Mouse (Mus musculus) limb, embryonic 14.5 days (tissue): ENCODE measurements around the gene Gm498. TPM values are rescaled to one million over a fixed set of nuclear protein-coding genes. Genes with fewer than 3 reads are reported as not detected.

Source experiments
- ATAC-seq: fragments of 200-750 bp; cut with Nextera tagmentation; 2 replicates; pipeline ENCODE4 v1.8.0; 2017; ENCODE audit warnings: low read depth, moderate number of reproducible peaks, moderate TSS enrichment; ENCODE audit not compliant: low FRiP score
- DNase-seq: peaks from one replicate; pipeline ENCODE4 v3.0.0-alpha.2; 2015; ENCODE audit warnings: low spot score
- H3K27ac ChIP-seq: fragments of 300-500 bp; sonication (generic); replicated peaks from 2 replicates; pipeline ENCODE4 v1.5.1; 2014; ENCODE audit warnings: low read depth, mild to moderate bottlenecking, low read length, moderate library complexity, mixed read lengths
- H3K27me3 ChIP-seq: fragments of 300-500 bp; sonication (generic); 2 replicates; pipeline ENCODE4 v1.6.1; 2014; ENCODE audit warnings: low read length, mixed read lengths; ENCODE audit not compliant: control insufficient read depth, insufficient read depth
- H3K36me3 ChIP-seq: fragments of 300-500 bp; sonication (generic); 2 replicates; pipeline ENCODE4 v1.6.1; 2014; ENCODE audit warnings: mild to moderate bottlenecking, low read length, moderate library complexity, mixed read lengths; ENCODE audit not compliant: control insufficient read depth, insufficient read depth
- H3K4me1 ChIP-seq: fragments of 300-500 bp; sonication (generic); 2 replicates; pipeline ENCODE4 v1.6.1; 2014; ENCODE audit warnings: antibody characterized with exemption, low read length, mixed read lengths; ENCODE audit not compliant: control insufficient read depth, insufficient read depth
- H3K4me2 ChIP-seq: fragments of 300-500 bp; sonication (generic); replicated peaks from 2 replicates; pipeline ENCODE4 v1.6.1; 2014; ENCODE audit warnings: low read depth, mild to moderate bottlenecking, low read length, moderate library complexity; ENCODE audit not compliant: severe bottlenecking
- H3K4me3 ChIP-seq: fragments of 300-500 bp; sonication (generic); replicated peaks from 2 replicates; pipeline ENCODE4 v1.5.1; 2014; ENCODE audit warnings: low read length
- H3K9ac ChIP-seq: fragments of 300-500 bp; sonication (generic); 2 replicates; pipeline ENCODE4 v1.6.1; 2014; ENCODE audit warnings: mild to moderate bottlenecking, low read depth, low read length, moderate library complexity; ENCODE audit not compliant: severe bottlenecking
- H3K9me3 ChIP-seq: fragments of 300-500 bp; sonication (generic); 2 replicates; pipeline ENCODE4 v1.6.1; 2016; ENCODE audit warnings: low read length; ENCODE audit not compliant: control insufficient read depth
- POLR2A ChIP-seq: fragments of 200-500 bp; IDR thresholded peaks from 2 replicates; pipeline ENCODE4 v1.8.0; 2012; ENCODE audit warnings: inconsistent platforms, mild to moderate bottlenecking, moderate library complexity, borderline replicate concordance; ENCODE audit not compliant: insufficient read depth, insufficient read length; ENCODE audit errors: extremely low read depth
- WGBS: fragments of 180-500 bp; shearing (Covaris S2); extraction: QIAGEN DNeasy Blood & Tissue Kit; methylation state at CpG from one replicate; pipeline ENCODE4 v1.1.7; 2014; 5-methylcytosine and 5-hydroxymethylcytosine counted together
- polyA plus RNA-seq, 2 experiments: library from polyadenylated mRNA; depleted of rRNA in 1 of 2; stranded (reverse) in 1 of 2; unstranded in 1 of 2; fragments of >200 nt; fragmentation: Nextera tagmentation in 1 of 2; extraction: Ambion mirVana in 1 of 2; gene quantifications; 2 replicates each; pipeline versions ENCODE4 v1.2.1 to v1.2.3; 2012 to 2014

Gm498 gene
- polyA plus RNA-seq, 2 experiments = not detected

DNA sequence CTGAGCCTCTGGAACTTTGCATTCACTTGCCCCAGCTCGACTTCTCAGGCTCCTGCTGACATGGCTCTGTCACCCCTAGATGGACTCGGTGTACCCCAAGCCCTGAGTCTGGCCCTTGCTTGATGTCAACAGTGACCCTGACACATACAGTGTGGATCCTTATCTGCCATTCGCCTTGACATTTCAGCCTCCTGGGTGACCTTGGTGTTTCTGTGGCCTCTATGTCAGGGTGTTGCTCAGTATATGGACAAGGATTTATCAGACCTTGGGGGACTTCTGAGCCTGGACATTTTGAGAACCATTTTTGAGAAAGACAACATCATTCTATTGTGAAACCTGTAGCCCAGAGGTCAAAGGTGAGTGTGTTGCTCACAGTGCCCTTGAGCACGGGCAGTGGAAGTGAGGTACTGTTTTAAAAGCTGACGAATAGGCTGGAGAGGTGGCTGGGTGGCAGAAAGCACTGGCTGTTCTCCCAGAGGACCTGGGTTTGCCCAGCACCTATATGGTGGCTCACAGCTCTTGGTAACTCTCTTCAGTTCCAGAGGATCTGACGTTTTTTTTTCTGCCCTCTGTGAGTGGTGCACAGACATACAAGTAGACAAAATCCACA lies 33.0 kb upstream of the Gm498 start:
- H3K4me2 ChIP-seq = no peak overlapping the region
- no peak for TF ChIP-seq POLR2A
- H3K4me3 ChIP-seq = no peak overlapping the region
- no peak overlapping the region for H3K27ac ChIP-seq
- no peaks in the 10 kb centered on the region for H3K27me3 ChIP-seq
- peaks cover 19% of the 10 kb centered on the region for H3K36me3 ChIP-seq
- 86% methylated on average over 6 of the region's 6 CpGs for WGBS
- H3K9me3 ChIP-seq = no peaks in the 10 kb centered on the region
- H3K9ac ChIP-seq = no peak overlapping the region
- ATAC-seq (no peak), DNase-seq (no peak)
- H3K4me1 ChIP-seq = peaks cover 11% of the 10 kb centered on the region

DNA sequence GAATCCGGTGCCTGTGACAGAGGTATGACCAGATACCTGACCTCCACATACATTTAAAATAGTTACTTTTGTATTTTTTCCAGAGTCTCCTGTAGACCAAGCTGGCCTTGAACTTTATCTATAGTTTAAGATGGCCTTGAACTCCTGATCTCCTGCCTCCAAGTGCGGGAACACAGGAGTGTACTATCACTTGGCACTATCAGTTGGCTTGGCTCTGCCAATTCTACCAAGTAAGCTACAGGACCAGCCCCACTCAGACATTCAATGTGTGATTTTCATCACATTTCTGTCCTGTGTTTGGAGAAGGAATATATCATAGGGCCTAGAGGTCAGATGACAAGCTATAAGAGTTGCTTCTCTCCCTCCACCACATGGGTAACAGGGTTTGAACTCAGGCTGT lies 32.3 kb upstream of the Gm498 start:
- WGBS = 95% methylated on average over 2 of the region's 2 CpGs
- Histone ChIP-seq H3K27ac (no peak overlapping the region), H3K9ac (no peak overlapping the region), H3K4me3 (no peak overlapping the region), H3K4me2 (no peak overlapping the region), H3K36me3 (peaks cover 21% of the 10 kb centered on the region), H3K4me1 (peaks cover 8% of the 10 kb centered on the region), H3K9me3 (no peaks in the 10 kb centered on the region), H3K27me3 (no peaks in the 10 kb centered on the region)
- TF ChIP-seq POLR2A = no peak
- DNase-seq (no peak), ATAC-seq (no peak)

DNA sequence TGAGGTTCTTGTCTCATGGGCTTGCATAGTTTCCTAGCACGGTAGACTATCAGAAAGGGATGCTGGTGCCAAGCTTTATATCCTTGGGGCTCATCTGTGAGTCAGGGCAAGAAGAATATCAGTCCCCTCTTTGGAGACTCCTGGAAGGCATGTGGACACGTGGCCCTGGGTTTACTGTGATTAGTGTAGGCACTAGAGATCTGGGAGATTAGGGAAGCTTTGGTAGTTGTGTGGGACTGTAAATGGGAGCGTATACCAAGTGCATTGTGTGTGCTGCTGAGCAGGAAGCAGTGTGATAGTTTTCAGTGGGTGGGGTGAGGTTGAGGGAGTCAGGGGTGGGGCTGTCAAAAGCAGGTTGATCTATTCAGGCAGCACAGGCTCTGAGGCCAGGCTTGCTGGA lies 31.7 kb upstream of the Gm498 start:
- TF ChIP-seq POLR2A = no peak
- ATAC-seq = no peak
- H3K36me3 ChIP-seq = peaks cover 21% of the 10 kb centered on the region
- H3K4me2 ChIP-seq = no peak overlapping the region
- H3K9ac ChIP-seq = no peak overlapping the region
- H3K27ac ChIP-seq = no peak overlapping the region
- no peak overlapping the region for H3K4me3 ChIP-seq
- H3K9me3 ChIP-seq = no peaks in the 10 kb centered on the region
- H3K27me3 ChIP-seq = no peaks in the 10 kb centered on the region
- DNase-seq = no peak
- H3K4me1 ChIP-seq = peaks cover 7% of the 10 kb centered on the region
- WGBS = 81% methylated on average over 3 of the region's 3 CpGs

GRCm38 (mm10) chr7:143837705-143838358 lies 28.8 kb upstream of the Gm498 start:
- H3K4me1 ChIP-seq = no peaks in the 10 kb centered on the region
- no peak overlapping the region for H3K4me3 ChIP-seq
- DNase-seq = no peak
- H3K36me3 ChIP-seq = peaks cover 47% of the 10 kb centered on the region
- H3K9me3 ChIP-seq = no peaks in the 10 kb centered on the region
- 89% methylated on average over 3 of the region's 3 CpGs for WGBS
- no peak for ATAC-seq
- H3K4me2 ChIP-seq = no peak overlapping the region
- no peak overlapping the region for H3K9ac ChIP-seq
- no peaks in the 10 kb centered on the region for H3K27me3 ChIP-seq
- TF ChIP-seq POLR2A = no peak
- H3K27ac ChIP-seq = no peak overlapping the region

- ATAC-seq (no peak), DNase-seq (no peak)
- Histone ChIP-seq H3K4me1 (no peaks in the 10 kb centered on the region), H3K9me3 (no peaks in the 10 kb centered on the region), H3K27ac (no peak overlapping the region), H3K36me3 (peaks cover 70% of the 10 kb centered on the region), H3K4me3 (no peak overlapping the region), H3K9ac (no peak overlapping the region), H3K27me3 (no peaks in the 10 kb centered on the region), H3K4me2 (no peak overlapping the region)
- WGBS = 91% methylated on average over 5 of the region's 5 CpGs
- no peak for TF ChIP-seq POLR2A
Observed at GRCm38 (mm10) chr7:143840121-143840520, 26.5 kb upstream of the Gm498 start.
